Mouse (Mus musculus) spleen, adult 2 months (tissue): ENCODE results near the gene Slco1a6.

Experiments
- CTCF ChIP-seq: fragments of 200-500 bp; IDR thresholded peaks from 2 replicates; pipeline ENCODE4 v1.5.1; 2011; ENCODE audit warnings: mild to moderate bottlenecking, inconsistent platforms; ENCODE audit not compliant: insufficient read depth, insufficient read length, insufficient replicate concordance; ENCODE audit errors: extremely low read depth
- POLR2A ChIP-seq: fragments of 200-500 bp; IDR thresholded peaks from 2 replicates; pipeline ENCODE4 v1.6.1; 2011; ENCODE audit warnings: low read depth, low read length, inconsistent platforms

- no peak for TF ChIP-seq CTCF
- no peak for TF ChIP-seq POLR2A
These were observed at the start of gene Slco1a6 for GRCm38 (mm10) chr6:142208421-142208820.
